Mouse (Mus musculus) forebrain, embryonic 16.5 days (tissue): ENCODE results near the gene Pidd1. TPM values are rescaled to one million over a fixed set of nuclear protein-coding genes. Genes with fewer than 3 reads are reported as not detected.

Source experiments
- ATAC-seq: fragments of 200-750 bp; cut with Nextera tagmentation; 2 replicates; pipeline ENCODE4 v1.8.0; 2017; ENCODE audit warnings: mild to moderate bottlenecking, moderate library complexity
- H3K27ac ChIP-seq: fragments of 300-500 bp; sonication (generic); 2 replicates; pipeline ENCODE4 v1.5.1; 2014; ENCODE audit warnings: low read length, control low read depth
- H3K27me3 ChIP-seq: fragments of 300-500 bp; sonication (generic); replicated peaks from 2 replicates; pipeline ENCODE4 v1.6.1; 2014; ENCODE audit warnings: low read length; ENCODE audit not compliant: control insufficient read depth, insufficient read depth
- H3K36me3 ChIP-seq: fragments of 300-500 bp; sonication (generic); 2 replicates; pipeline ENCODE4 v1.6.1; 2014; ENCODE audit not compliant: control insufficient read depth, insufficient read depth
- H3K4me1 ChIP-seq: fragments of 300-500 bp; sonication (generic); replicated peaks from 2 replicates; pipeline ENCODE4 v1.6.1; 2014; ENCODE audit warnings: low read length; ENCODE audit not compliant: control insufficient read depth, insufficient read depth
- H3K4me2 ChIP-seq: fragments of 300-500 bp; sonication (generic); 2 replicates; pipeline ENCODE4 v1.6.1; 2014; ENCODE audit warnings: mild to moderate bottlenecking, low read length, control low read depth
- H3K4me3 ChIP-seq: fragments of 300-500 bp; sonication (generic); replicated peaks from 2 replicates; pipeline ENCODE4 v1.5.1; 2014; ENCODE audit warnings: mild to moderate bottlenecking, low read length, control low read depth
- H3K9ac ChIP-seq: fragments of 300-500 bp; sonication (generic); replicated peaks from 2 replicates; pipeline ENCODE4 v1.6.1; 2014; ENCODE audit warnings: low read depth, low read length, control low read depth
- H3K9me3 ChIP-seq: fragments of 300-500 bp; sonication (generic); 2 replicates; pipeline ENCODE4 v1.6.1; 2016; ENCODE audit warnings: low read length; ENCODE audit not compliant: control insufficient read depth
- WGBS: fragments of 180-500 bp; shearing (Covaris S2); extraction: QIAGEN DNeasy Blood & Tissue Kit; methylation state at CpG from one replicate; pipeline ENCODE4 v1.1.7; 2014; 5-methylcytosine and 5-hydroxymethylcytosine counted together
- polyA plus RNA-seq: library from polyadenylated mRNA; unstranded; fragments of >200 nt; fragmentation: Nextera tagmentation; extraction: Ambion mirVana; gene quantifications from 2 replicates; pipeline ENCODE4 v1.2.1, GENCODE M21; 2015

Gene Pidd1
- polyA plus RNA-seq, 1 experiment from 2014 or later, result 9.9 TPM

DNA sequence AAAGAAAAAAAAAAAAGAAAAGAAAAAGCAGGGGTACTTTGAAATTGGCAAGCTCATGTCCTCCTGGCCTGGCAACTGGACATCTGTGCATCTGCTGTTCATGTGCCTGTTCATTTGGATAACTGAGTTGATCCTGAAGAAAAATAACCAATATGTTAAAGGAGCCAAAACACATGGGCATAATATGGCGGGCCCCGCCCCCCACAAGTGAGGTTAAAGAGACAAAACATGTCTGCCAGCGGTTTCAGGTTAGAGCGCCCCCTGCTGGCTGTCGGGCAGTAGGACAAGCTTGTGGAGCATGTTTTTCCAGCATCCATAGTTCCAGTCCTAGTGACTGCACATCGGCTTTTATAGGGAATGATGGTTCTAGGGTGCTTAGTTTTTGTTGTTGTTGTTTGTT lies 49.1 kb downstream of the Pidd1 start:
- peaks cover 10% of the 10 kb centered on the region; the same call in 1 of the 2 replicates for H3K36me3 ChIP-seq
- no peaks in the 10 kb centered on the region for H3K27me3 ChIP-seq
- H3K27ac ChIP-seq, result no peak overlapping the region
- ATAC-seq, result no peak
- WGBS, result 15% methylated on average over 6 of the region's 6 CpGs
- H3K4me3 ChIP-seq, result no peak overlapping the region
- no peak overlapping the region for H3K4me2 ChIP-seq
- no peak overlapping the region for H3K9ac ChIP-seq
- H3K4me1 ChIP-seq, result peaks cover 13% of the 10 kb centered on the region
- H3K9me3 ChIP-seq, result no peaks in the 10 kb centered on the region

DNA sequence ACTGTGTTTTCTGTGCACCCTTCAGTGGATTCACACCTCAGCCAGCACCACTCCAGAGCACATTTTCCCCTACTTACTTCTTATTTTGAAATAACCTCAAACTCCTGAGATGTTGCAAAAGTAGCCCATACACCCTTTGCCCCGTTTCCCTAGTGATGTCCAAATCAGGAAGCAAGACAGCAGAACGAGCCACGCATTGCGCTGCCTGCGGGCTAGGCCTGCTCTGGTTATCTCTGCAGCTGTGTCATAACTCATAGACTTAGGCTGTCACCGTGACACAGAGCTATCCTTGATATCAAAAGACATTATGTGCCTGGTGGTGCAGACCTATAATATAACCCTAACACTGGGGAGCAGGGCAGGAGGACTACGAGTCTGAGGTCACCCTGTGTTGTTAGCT lies 49.7 kb downstream of the Pidd1 start:
- 91% methylated on average over 7 of the region's 7 CpGs for WGBS
- Histone ChIP-seq H3K4me1 (peaks cover 13% of the 10 kb centered on the region), H3K9me3 (no peaks in the 10 kb centered on the region), H3K4me3 (no peak overlapping the region), H3K4me2 (no peak overlapping the region), H3K27ac (no peak overlapping the region), H3K36me3 (peaks cover 8% of the 10 kb centered on the region; the same call in 1 of the 2 replicates), H3K27me3 (no peaks in the 10 kb centered on the region), H3K9ac (no peak overlapping the region)
- no peak for ATAC-seq

DNA sequence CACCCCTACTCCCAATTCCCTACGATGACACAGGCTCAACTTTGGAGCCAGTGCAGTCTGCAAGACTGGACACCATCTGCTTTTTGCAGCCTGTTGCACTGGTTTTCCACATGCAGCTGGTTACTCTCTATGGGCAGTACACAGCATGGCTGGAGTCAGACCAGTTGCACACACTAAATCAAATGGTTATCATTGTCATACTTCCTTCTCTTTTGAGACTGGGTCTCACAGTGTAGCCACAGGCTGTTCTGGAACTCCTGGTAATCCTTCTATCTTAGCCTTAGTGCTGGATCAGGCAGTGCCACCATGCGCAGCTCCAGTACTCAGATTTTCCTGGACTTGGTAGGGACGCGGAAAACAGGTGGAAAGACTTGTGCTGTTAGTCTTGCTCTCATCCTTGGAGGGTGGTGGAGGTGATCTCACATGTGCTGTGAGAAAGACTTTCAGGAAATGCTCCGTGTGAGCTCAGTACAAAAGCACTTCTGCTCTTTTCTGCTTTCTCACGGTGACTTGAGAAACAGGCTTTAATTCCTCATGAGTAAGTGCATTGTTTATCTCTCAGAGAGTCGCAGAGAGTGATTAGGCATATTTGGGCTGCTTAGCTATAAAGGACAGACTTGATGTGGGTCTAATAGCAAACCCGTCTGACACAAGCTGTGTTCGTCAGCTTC lies 51.1 kb downstream of the Pidd1 start:
- no peak overlapping the region for H3K27ac ChIP-seq
- peaks cover 4% of the 10 kb centered on the region; the same call in 1 of the 2 replicates for H3K36me3 ChIP-seq
- peak overlapping the region; percentile 87 for H3K9ac ChIP-seq
- WGBS, result 12% methylated on average over 9 of the region's 9 CpGs
- H3K27me3 ChIP-seq, result no peaks in the 10 kb centered on the region
- peak overlapping the region; percentile 97 for H3K4me2 ChIP-seq
- peak overlapping the region; percentile 79 for H3K4me3 ChIP-seq
- ATAC-seq, result no peak; the same call in 1 of the 2 replicates
- no peaks in the 10 kb centered on the region for H3K9me3 ChIP-seq
- peaks cover 13% of the 10 kb centered on the region for H3K4me1 ChIP-seq

DNA sequence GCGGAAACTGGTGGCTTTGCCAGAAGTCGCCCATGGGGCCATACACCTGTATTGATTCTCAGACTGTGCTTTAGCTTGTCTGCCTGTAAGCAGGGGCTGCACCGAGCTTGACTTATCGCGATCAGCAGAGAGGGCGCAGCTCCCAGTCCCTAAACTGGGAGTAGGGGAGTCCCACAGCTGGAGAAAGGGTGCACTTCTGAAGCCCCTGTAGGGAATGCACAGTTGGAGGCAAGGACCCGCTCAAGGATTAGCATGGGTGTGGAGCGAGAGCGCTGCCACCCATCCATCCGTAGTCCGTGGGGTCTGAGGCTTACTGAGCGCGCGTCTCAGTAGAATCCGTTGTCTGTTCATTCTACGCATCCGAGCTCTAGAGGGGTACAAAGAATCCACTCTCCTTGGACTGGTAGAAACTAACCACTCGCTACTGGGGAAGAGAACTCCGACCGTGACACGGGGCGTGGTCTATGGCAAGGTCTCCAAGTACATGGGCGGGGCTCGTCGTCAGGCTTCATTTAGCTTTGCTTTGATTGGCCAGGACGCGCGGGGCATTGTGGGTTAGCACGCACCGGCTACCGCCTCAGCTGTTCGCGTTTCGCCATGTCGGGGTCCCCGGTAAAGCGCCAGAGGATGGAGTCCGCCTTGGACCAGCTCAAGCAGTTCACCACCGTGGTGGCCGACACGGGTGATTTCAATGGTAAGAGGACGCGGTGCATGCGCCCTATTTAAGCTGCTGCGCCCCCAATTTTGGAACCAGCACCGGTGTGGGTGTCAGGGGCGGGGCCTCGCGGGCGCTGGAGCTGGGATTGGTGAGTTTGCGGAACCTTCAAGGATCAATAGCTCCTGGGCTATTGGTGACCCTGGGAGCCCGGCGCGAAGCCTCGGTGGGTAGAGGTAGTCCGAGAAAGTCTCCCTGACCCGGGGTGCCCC lies 51.9 kb downstream of the Pidd1 start, which contains the start of gene Taldo1:
Taldo1 (plus strand) TSS at position 575 of the 927 bp plus-strand sequence.
- Histone ChIP-seq H3K4me1 (peaks cover 13% of the 10 kb centered on the region), H3K4me3 (peak within 1 kb of the TSS; percentile 79), H3K9ac (peak within 1 kb of the TSS; percentile 87), H3K36me3 (peaks cover 4% of the 10 kb centered on the region; the same call in 1 of the 2 replicates), H3K27ac (peak within 1 kb of the TSS; percentile 76), H3K4me2 (peak within 1 kb of the TSS; percentile 97), H3K9me3 (no peaks in the 10 kb centered on the region), H3K27me3 (no peaks in the 10 kb centered on the region)
- peak; percentile 97 for ATAC-seq
- WGBS, result under 1% methylated on average over 57 of the region's 57 CpGs

DNA sequence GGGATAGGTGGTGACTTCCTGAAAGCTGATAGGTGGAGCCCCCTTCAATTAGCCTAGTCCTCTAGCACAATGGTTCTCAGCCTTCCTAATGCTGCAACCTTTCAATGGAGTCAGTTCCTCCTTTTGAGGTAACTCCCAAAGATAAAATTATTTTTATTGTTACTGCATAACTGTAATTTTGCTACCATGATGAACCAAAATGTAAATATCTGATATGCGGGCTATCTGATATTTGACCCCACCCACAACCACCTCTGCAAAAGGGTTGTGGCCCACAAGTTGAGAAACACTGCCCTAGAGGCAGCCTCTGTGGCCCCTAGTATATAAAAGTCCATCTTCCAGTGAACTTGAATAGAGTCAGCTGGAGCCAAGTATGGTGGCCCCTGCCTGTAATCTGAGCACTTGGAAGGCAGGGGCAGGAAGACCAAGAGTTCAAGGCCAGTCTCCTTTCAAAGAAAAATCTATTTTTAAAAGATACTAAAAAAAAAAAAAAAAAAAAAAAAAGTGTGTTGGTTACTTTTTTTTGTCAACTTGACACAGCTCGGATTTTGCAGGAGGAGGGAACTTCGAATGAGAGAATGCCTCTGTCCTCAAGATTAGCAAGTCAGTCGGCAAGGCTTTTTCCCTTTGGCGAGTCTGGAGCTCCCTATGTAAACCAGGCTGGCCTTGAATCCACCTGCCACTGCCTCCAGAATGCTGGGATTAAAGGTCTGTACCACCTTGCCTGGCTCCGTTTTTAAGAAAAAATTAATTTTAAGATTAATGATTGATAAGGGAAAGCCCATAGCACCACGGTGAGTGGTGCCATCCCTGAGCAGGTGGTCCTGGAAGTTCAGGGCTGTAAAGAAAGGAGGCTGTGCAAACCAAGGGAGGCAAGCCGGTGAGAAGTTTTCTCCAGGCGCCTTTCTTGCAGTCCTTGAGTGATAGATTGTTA lies 53.2 kb downstream of the Pidd1 start:
- no peaks in the 10 kb centered on the region for H3K9me3 ChIP-seq
- H3K27me3 ChIP-seq, result no peaks in the 10 kb centered on the region
- no peak for ATAC-seq
- H3K27ac ChIP-seq, result no peak overlapping the region
- no peak overlapping the region for H3K4me2 ChIP-seq
- peaks cover 13% of the 10 kb centered on the region for H3K4me1 ChIP-seq
- H3K4me3 ChIP-seq, result no peak overlapping the region
- no peak overlapping the region for H3K9ac ChIP-seq
- 63% methylated on average over 9 of the region's 9 CpGs for WGBS
- H3K36me3 ChIP-seq, result no peaks in the 10 kb centered on the region

DNA sequence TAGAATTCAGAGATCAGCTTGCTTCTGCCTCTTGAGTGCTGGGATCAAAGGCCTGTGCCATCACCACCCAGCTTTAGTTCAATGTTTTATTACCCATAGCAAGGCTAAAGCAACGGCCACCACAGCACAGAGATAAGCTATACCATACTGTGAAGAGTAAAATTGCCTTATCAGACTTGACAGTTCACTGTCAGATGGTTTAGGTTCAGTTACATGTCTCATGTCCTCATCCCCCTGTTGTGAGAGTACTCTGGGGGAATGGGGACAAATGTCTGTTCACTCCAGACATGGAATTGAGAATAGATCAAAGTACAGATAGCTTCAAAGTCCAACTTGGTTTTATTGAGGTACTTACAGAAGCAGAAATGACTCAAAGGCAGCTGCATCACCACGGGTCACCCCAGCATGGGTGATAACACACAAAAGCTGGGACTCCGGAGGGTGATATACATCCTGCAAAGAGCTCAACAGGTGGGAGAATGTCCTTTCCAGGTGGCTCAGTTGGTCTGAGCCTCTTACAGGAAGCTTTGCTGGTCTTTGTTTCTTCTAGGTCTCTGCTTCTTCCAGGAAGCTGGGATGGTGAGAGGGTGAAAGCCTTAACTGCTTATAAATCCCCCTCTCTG lies 55.2 kb downstream of the Pidd1 start:
- WGBS, result 66% methylated on average over 3 of the region's 3 CpGs
- Histone ChIP-seq H3K9me3 (no peaks in the 10 kb centered on the region), H3K36me3 (no peaks in the 10 kb centered on the region), H3K4me3 (no peak overlapping the region), H3K4me2 (no peak overlapping the region), H3K9ac (no peak overlapping the region), H3K4me1 (peaks cover 13% of the 10 kb centered on the region), H3K27me3 (no peaks in the 10 kb centered on the region), H3K27ac (no peak overlapping the region)
- no peak for ATAC-seq

Other genes with a start within 250 kb of the Pidd1 start
- 10.0 and 13.9 TPM in 2 replicates for gene Lrrc56, start 249.9 kb downstream of the Pidd1 start, polyA plus RNA-seq
- 0.76 and 1.2 TPM in 2 replicates for gene Lmntd2, start 229.9 kb downstream of the Pidd1 start, polyA plus RNA-seq
- 22.9 and 23.6 TPM in 2 replicates for gene Rassf7, start 228.2 kb downstream of the Pidd1 start, polyA plus RNA-seq
- gene Phrf1, start 215.2 kb downstream of the Pidd1 start, polyA plus RNA-seq, result 90.2 and 96.1 TPM in 2 replicates
- 0.76 and 1.9 TPM in 2 replicates for gene Irf7, start 177.5 kb downstream of the Pidd1 start, polyA plus RNA-seq
- gene Cdhr5, start 167.2 kb downstream of the Pidd1 start, polyA plus RNA-seq, result not detected in 2 replicates
- 0.55 and 2.0 TPM in 2 replicates for gene Sct, start 164.9 kb downstream of the Pidd1 start, polyA plus RNA-seq
- gene Drd4, start 152.0 kb downstream of the Pidd1 start, polyA plus RNA-seq, result 0.47 and 0.52 TPM in 2 replicates
- 144 and 164 TPM in 2 replicates for gene Deaf1, start 116.3 kb downstream of the Pidd1 start, polyA plus RNA-seq
- gene Tmem80, start 116.3 kb downstream of the Pidd1 start, polyA plus RNA-seq, result 53.6 and 62.2 TPM in 2 replicates
- gene Eps8l2, start 105.1 kb downstream of the Pidd1 start, polyA plus RNA-seq, result 0.67 and 0.93 TPM in 2 replicates
- 342 and 375 TPM in 2 replicates for gene Taldo1, start 51.8 kb downstream of the Pidd1 start, polyA plus RNA-seq
- 56.4 and 65.9 TPM in 2 replicates for gene Gatd1, start 29.9 kb downstream of the Pidd1 start, polyA plus RNA-seq
- gene Cend1, start 14.5 kb downstream of the Pidd1 start, polyA plus RNA-seq, result 52.4 and 70.3 TPM in 2 replicates
- 88.4 and 111 TPM in 2 replicates for gene Slc25a22, start 6.1 kb downstream of the Pidd1 start, polyA plus RNA-seq
- gene Rplp2, start 3.3 kb upstream of the Pidd1 start, polyA plus RNA-seq, result 684 and 749 TPM in 2 replicates
- gene Pnpla2, start 11.2 kb upstream of the Pidd1 start, polyA plus RNA-seq, result 20.5 and 23.2 TPM in 2 replicates
- gene Cracr2b, start 17.1 kb upstream of the Pidd1 start, polyA plus RNA-seq, result 5.2 and 5.3 TPM in 2 replicates
- 20.8 TPM in 2 replicates for gene Cd151, start 23.4 kb upstream of the Pidd1 start, polyA plus RNA-seq
- gene Polr2l, start 31.1 kb upstream of the Pidd1 start, polyA plus RNA-seq, result 60.7 and 61.9 TPM in 2 replicates
- gene Tspan4, start 31.2 kb upstream of the Pidd1 start, polyA plus RNA-seq, result 29.8 and 31.8 TPM in 2 replicates
- gene Chid1, start 95.8 kb upstream of the Pidd1 start, polyA plus RNA-seq, result 31.2 and 35.6 TPM in 2 replicates
- 123 TPM in 2 replicates for gene Ap2a2, start 118.1 kb upstream of the Pidd1 start, polyA plus RNA-seq
- 0.15 and 0.20 TPM in 2 replicates for gene Muc6, start 211.3 kb upstream of the Pidd1 start, polyA plus RNA-seq
- 0.18 and 0.47 TPM in 2 replicates for gene Muc2, start 246.3 kb upstream of the Pidd1 start, polyA plus RNA-seq